Mouse (Mus musculus) spleen, postnatal 36 days (tissue): ENCODE measurements at regions not wholly inside any gene's neighbourhood (a gene's known extent, or its start where the extent isn't known, plus 50 kb on each side); places are given as distances from the start of the nearest gene placed in this dataset.

Experiments
- DNase-seq, 2 experiments: peaks; one replicate each; pipeline ENCODE4 v3.0.0; 2022; ENCODE audit warnings: low spot score in 2 of 2, mixed read lengths in 1 of 2

- DNase-seq, result no peak
Measured at GRCm38 (mm10) chr3:60917271-60917670, 85.3 kb upstream of the P2ry1 start.

- no peak for DNase-seq
Measured at GRCm38 (mm10) chr3:60926024-60926547, 76.5 kb upstream of the P2ry1 start.

GRCm38 (mm10) chr3:60928910-60929309 lies 73.7 kb upstream of the P2ry1 start:
- no peak for DNase-seq

GRCm38 (mm10) chr3:60934492-60934891 lies 68.1 kb upstream of the P2ry1 start:
- no peak for DNase-seq

GRCm38 (mm10) chr3:60941451-60941850 lies 61.1 kb upstream of the P2ry1 start:
- DNase-seq, result no peak

- no peak for DNase-seq
Measured at GRCm38 (mm10) chr3:60948897-60949296, 53.7 kb upstream of the P2ry1 start.
